Mouse (Mus musculus) spleen, adult 2 months (tissue): ENCODE measurements at regions not wholly inside any gene's neighbourhood (a gene's known extent, or its start where the extent isn't known, plus 50 kb on each side); places are given as distances from the start of the nearest gene placed in this dataset.

ENCODE experiments used
- CTCF ChIP-seq: fragments of 200-500 bp; IDR thresholded peaks from 2 replicates; pipeline ENCODE4 v1.5.1; 2011; ENCODE audit warnings: mild to moderate bottlenecking, inconsistent platforms; ENCODE audit not compliant: insufficient read depth, insufficient read length, insufficient replicate concordance; ENCODE audit errors: extremely low read depth
- POLR2A ChIP-seq: fragments of 200-500 bp; IDR thresholded peaks from 2 replicates; pipeline ENCODE4 v1.6.1; 2011; ENCODE audit warnings: low read depth, low read length, inconsistent platforms

- TF ChIP-seq CTCF (no peak), POLR2A (no peak)
These were observed 166.9 kb upstream of the Serp2 start for GRCm38 (mm10) chr14:76723551-76723950.
